Mouse (Mus musculus) C2C12 (cell line): ENCODE data around the gene Xpo4. TPM values are rescaled to one million over a fixed set of nuclear protein-coding genes. Genes with fewer than 3 reads are reported as not detected.

Source experiments
- H3K27me3 ChIP-seq: one replicate; pipeline ENCODE4 v1.6.1; 2011; ENCODE audit not compliant: control insufficient read depth, insufficient read depth, insufficient read length
- H3K36me3 ChIP-seq: one replicate; pipeline ENCODE4 v1.6.1; 2011; ENCODE audit not compliant: control insufficient read depth, insufficient read depth
- H3K4me3 ChIP-seq: one replicate; pipeline ENCODE4 v1.5.1; 2011; ENCODE audit warnings: mild to moderate bottlenecking, control low read depth; ENCODE audit not compliant: poor library complexity, insufficient read depth, severe bottlenecking
- H3K79me2 ChIP-seq: one replicate; pipeline ENCODE4 v1.6.1; 2011; ENCODE audit not compliant: control insufficient read depth, insufficient read depth
- H3K79me3 ChIP-seq: one replicate; pipeline ENCODE4 v1.6.1; 2011; ENCODE audit warnings: low read depth, control low read depth
- H3ac ChIP-seq: one replicate; pipeline ENCODE3; 2011; ENCODE audit warnings: low read depth; ENCODE audit not compliant: control insufficient read depth, insufficient read length
- CEBPB ChIP-seq: IDR thresholded peaks from one replicate; pipeline ENCODE4 v1.6.1; 2011; ENCODE audit warnings: low read depth, mild to moderate bottlenecking, control low read depth, moderate library complexity
- CTCF ChIP-seq: IDR thresholded peaks from one replicate; pipeline ENCODE4 v1.5.1; 2011; ENCODE audit not compliant: control insufficient read depth, insufficient read depth, insufficient read length
- FOSL1 ChIP-seq: IDR thresholded peaks from one replicate; pipeline ENCODE4 v1.8.0; 2011; ENCODE audit warnings: mild to moderate bottlenecking, low read length; ENCODE audit not compliant: poor library complexity, insufficient read depth, severe bottlenecking
- MAX ChIP-seq: IDR thresholded peaks from one replicate; pipeline ENCODE4 v1.6.1; 2011; ENCODE audit warnings: mild to moderate bottlenecking, control low read depth
- MYOD1 ChIP-seq: IDR thresholded peaks from one replicate; pipeline ENCODE4 v1.6.1; 2011; ENCODE audit warnings: low read depth; ENCODE audit not compliant: control insufficient read depth, insufficient read length
- MYOG ChIP-seq: IDR thresholded peaks from one replicate; pipeline ENCODE4 v1.6.1; 2011; ENCODE audit not compliant: control insufficient read depth, insufficient read length; ENCODE audit errors: extremely low read depth
- USF1 ChIP-seq: IDR thresholded peaks from one replicate; pipeline ENCODE4 v1.6.1; 2011; ENCODE audit warnings: low read depth, mild to moderate bottlenecking, control low read depth, moderate library complexity
- polyA plus RNA-seq: library from polyadenylated mRNA; unstranded; fragments of >200 nt; fragmentation: generic; extraction: Trizol; gene quantifications from one replicate; pipeline ENCODE4 v1.2.1, GENCODE M21; 2012; ENCODE audit warnings: missing spikeins

Gene Xpo4
- polyA plus RNA-seq, 1 experiment: 5.3 TPM

DNA sequence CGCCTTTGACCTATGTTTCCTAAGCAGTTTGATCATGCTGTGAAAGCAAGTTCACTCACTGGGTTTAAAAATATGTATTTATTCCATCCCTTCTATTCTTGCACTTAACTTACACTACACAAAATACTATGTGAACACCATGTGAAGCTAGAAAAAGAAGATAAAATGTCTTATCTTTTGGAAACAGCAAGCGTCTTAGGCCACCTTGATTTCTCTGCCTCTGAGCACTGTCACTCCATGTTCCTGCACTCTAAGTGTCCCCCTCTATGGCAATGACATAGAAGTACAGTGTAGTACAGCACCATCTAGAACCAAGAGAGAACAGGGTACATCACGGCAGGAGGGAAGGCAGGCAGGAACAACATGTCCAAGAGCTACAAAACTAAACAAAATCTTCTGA lies 42.3 kb downstream of the Xpo4 start:
- Histone ChIP-seq H3K79me2 (no peaks in the 10 kb centered on the region), H3ac (no peak overlapping the region), H3K27me3 (no peaks in the 10 kb centered on the region), H3K36me3 (peaks cover 53% of the 10 kb centered on the region), H3K4me3 (no peak overlapping the region), H3K79me3 (peaks cover 2% of the 10 kb centered on the region)
- TF ChIP-seq FOSL1 (no peak), MYOD1 (no peak), MAX (no peak), USF1 (no peak), MYOG (no peak), CEBPB (no peak), CTCF (no peak)

DNA sequence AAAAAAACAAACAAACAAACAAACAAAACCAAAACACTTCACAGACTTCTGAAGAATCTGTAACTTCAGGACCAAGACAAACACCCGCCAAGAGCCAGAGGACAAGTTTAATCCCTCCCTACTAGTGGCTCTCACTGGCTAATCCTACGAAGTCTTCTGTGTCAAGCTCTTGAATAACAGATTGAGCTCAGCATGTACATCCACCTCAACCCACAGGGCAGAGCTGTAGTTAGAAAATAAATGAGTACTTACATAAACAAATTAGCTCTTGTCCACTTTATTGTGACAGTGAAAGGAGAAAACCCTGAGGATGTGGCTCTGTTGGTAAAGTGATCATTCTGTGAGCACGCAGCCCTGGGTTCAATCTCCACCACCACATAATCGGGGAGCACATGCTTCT lies 43.5 kb downstream of the Xpo4 start:
- H3K79me2 ChIP-seq: no peaks in the 10 kb centered on the region
- TF ChIP-seq CTCF: no peak
- no peak for TF ChIP-seq MAX
- TF ChIP-seq MYOD1: no peak
- no peak for TF ChIP-seq USF1
- TF ChIP-seq FOSL1: no peak
- TF ChIP-seq MYOG: no peak
- no peaks in the 10 kb centered on the region for H3K27me3 ChIP-seq
- peaks cover 2% of the 10 kb centered on the region for H3K79me3 ChIP-seq
- no peak overlapping the region for H3ac ChIP-seq
- peaks cover 41% of the 10 kb centered on the region for H3K36me3 ChIP-seq
- no peak overlapping the region for H3K4me3 ChIP-seq

DNA sequence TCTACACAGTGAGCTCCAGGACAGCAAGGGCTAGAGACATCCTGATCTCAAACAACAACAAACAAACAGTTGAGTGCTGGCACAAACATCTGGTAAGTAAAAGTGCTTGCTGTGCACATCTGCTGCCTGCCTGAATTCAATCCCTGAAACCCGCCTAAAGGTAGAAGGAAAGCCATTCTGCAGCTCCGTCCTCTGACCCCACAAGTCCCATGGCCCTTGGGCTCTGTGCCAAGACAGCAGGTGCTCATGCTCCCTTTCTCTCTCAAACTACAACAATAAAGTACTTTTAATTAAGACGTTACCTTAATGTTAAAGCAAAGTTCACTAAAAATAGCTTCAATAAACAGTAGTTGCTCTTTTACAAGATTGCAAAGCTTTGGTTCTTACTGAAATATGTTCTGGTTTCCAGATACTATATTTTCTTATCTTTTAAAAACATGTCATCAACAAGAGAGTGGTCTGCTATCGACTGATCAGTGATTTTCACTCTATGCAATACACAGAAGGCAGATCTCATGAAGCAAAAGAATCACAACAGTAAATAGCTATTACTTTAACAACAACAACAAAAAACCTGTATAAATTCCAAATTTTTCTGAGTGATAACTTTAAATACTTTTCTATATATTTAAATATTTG lies 44.5 kb downstream of the Xpo4 start:
- H3K79me2 ChIP-seq: no peaks in the 10 kb centered on the region
- H3K36me3 ChIP-seq: peaks cover 34% of the 10 kb centered on the region
- no peak overlapping the region for H3K4me3 ChIP-seq
- H3K79me3 ChIP-seq: peaks cover 2% of the 10 kb centered on the region
- no peak overlapping the region for H3ac ChIP-seq
- no peaks in the 10 kb centered on the region for H3K27me3 ChIP-seq
- TF ChIP-seq CTCF (no peak), CEBPB (no peak), USF1 (no peak), MAX (no peak), MYOD1 (no peak), MYOG (no peak)

DNA sequence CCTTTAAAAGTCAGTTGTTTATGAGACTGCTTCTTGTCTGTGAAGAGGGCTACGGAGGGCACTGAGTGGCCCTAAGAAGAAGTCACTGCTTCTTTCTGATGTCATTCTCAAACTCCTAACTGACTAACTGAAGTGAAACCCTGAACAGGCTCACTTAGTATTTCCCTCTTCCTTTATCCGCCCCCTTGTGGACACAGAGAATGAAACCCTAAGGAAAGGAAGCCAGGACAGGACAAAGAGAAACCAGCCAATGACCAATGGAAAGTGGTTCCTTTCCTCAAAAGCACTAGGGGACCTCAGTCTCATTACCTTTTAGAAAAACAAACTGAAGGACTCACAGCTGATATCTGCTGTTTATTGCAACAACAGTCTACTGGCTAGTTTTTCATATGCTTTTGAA lies 45.7 kb downstream of the Xpo4 start:
- H3K79me2 ChIP-seq: no peaks in the 10 kb centered on the region
- TF ChIP-seq CTCF (no peak), MYOG (no peak), USF1 (no peak), MYOD1 (no peak), CEBPB (no peak), FOSL1 (no peak), MAX (no peak)
- H3K27me3 ChIP-seq: no peaks in the 10 kb centered on the region
- no peak overlapping the region for H3ac ChIP-seq
- no peaks in the 10 kb centered on the region for H3K79me3 ChIP-seq
- peaks cover 29% of the 10 kb centered on the region for H3K36me3 ChIP-seq
- no peak overlapping the region for H3K4me3 ChIP-seq

DNA sequence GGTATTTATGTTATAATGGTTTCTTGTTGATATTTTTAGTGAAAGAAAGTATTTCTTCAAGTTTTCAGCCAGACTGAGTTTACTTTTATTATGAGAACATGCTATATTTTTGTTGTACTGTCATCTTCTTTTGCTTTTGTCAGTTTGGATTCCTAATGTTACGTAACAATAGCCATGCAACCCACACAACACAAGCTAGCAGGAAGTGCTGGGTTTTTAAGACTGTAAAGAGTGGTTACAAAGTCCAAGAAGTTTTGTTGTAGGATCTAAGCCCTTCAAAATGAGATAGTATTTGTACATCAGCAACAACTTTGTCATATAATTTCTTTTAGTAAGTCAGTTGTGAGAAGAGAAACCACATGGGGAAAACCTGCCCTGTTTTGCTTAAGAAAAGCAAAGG lies 47.6 kb downstream of the Xpo4 start:
- Histone ChIP-seq H3K36me3 (peaks cover 27% of the 10 kb centered on the region), H3K4me3 (no peak overlapping the region), H3K79me2 (no peaks in the 10 kb centered on the region), H3K79me3 (no peaks in the 10 kb centered on the region), H3ac (no peak overlapping the region), H3K27me3 (no peaks in the 10 kb centered on the region)
- TF ChIP-seq MYOG: no peak
- TF ChIP-seq USF1: no peak
- no peak for TF ChIP-seq CEBPB
- TF ChIP-seq FOSL1: no peak
- TF ChIP-seq CTCF: no peak
- no peak for TF ChIP-seq MAX
- no peak for TF ChIP-seq MYOD1

DNA sequence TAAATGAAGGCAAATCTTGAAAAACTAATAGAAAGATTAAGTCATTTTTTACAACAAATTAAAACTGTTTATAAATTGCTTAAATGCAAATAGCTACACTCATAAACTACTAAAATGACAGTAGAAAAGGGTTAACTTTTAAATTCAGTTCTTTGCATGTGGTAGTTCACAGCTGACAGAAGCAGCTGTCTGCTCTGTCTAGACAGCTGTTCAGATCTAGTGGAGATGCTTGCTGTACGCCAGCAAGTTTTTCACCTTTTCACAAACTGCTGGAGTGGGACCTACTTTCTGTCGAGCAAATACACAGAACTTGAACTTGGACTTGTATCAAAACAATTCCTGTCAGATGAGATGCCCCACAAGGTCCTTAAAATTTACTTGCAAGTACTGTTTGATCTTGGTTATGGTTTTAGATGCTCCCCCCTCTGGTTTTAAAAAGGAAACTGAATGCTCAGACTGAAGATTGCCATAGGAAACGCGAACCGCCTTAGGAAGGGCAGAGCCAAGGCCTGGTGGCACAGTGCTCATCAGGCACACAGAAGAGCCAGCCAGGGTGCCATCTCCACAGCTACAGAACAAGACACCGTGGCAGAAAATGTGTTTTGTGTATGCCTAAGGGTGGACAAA lies 48.8 kb downstream of the Xpo4 start:
- no peaks in the 10 kb centered on the region for H3K27me3 ChIP-seq
- TF ChIP-seq MYOG: no peak
- no peak overlapping the region for H3K4me3 ChIP-seq
- H3ac ChIP-seq: no peak overlapping the region
- peaks cover 3% of the 10 kb centered on the region for H3K79me3 ChIP-seq
- H3K36me3 ChIP-seq: peaks cover 32% of the 10 kb centered on the region
- no peaks in the 10 kb centered on the region for H3K79me2 ChIP-seq
